Mouse (Mus musculus): ENCODE measurements around the gene Tm9sf3.
"Not testable (repeated sequence)": the region's sequence is repeated elsewhere in the genome, so short reads cannot be mapped to it uniquely, and the experiment has no call there.

The Tm9sf3 gene

DNA sequence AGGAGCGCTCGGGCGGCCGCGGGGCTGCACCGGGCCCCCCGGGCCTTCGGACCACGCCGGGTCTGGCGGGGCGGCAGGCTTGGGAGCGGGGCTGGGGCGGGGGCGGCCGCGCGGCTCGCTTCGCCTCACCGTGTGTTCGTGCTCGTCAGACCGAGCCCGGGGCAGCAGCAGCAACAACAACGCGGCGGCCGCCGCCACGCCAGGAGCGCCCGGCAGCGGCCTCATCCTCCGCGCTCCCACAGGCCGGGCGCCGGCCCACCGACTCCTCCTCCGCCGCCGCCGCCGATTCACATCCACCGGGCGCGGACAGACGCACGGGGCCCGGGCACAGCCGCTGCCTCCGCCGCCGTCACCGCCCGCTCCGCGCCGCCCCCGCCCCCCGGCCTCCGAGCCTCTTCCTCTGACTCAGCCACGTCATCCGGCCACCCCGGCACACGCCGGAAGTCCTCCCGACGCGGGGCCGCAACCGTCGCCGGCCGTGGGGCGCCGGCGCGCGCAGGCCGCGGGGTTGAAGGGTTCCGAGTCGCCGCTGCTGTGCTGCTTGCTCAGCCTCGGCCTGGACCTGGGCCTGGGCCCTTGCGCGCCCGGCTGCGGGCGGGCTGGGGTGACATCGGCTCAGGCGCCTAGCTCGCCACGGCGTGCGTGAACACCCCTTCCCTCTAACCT lies at the start of gene Tm9sf3:
Gene Tm9sf3, minus strand, starts transcription at position 368 of the 666 bp plus-strand sequence.
- peak; percentile 90 for DNase-seq (ENCODE audit: low spot score)

DNA sequence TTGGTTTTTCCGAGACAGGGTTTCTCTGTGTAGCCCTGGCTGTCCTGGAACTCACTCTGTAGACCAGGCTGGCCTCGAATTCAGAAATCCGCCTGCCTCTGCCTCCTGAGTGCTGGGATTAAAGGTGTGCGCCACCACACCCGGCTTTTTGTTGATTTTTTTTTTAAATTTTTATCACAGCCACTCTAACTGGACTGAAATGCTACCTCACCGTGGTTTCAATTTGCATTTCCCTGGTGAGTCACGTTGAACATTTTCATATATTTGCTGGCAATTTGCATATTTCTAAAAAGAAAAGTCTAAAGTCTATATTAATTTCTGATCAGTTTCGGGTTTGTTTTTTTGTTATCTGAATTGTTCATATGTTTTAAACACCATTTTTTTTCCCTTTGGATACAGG lies 48.8 kb upstream of the Tm9sf3 start:
- not testable (repeated sequence) for DNase-seq (ENCODE audit: low spot score)

DNA sequence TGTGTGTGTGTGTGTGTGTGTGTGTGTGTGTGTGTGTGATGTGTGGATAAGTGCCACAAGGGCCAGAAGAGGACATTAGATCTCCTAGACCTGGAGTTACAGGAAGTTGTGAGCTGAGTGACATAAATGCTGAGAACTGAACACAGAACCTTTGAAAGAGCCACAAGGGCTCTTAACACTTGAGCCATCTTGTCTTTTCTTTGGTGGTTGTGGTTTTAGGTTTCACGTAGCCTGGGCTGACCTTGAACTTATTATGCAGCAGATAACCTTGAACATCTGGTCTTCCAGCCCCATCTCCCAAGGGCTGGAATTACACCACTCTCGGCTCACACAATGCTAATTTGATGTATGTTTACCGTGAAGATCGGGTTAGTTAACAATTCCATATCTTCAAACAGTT lies 48.2 kb upstream of the Tm9sf3 start:
- DNase-seq (ENCODE audit: low spot score): no peak

DNA sequence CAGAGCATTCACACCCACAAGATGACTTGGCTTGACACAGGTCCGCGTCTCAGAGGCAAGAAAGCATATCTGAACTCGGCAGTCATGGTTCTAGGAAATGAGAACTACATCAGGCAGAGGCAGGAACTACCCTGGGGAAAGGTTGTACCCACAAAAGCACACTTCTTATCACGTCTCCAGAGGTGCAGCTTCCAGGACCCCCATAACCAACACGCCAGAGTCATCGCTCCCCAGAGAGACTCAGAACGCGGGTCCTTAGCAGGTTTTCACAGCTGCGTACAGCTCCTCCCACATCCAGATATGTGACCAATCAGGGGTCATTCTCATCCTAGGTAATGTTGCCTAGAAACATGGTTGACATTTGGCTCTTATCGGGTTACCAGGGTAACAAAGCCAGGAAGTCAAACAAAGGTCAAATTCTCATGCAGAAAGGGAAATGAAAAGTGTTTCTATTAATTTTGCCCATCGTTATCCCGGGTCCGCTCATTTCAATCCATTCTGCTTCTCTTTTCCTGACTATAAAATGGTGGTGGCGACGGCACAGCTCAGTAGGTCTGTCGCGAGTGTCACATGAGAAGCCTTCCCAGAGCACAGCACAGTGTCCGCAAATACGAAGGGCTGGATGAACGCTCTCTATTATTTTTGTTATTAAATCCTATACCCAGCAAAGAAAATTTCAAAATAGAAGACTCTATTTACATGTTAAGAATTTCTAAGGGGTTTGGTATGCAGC lies 47.3 kb upstream of the Tm9sf3 start:
- peak; percentile 30 for DNase-seq (ENCODE audit: low spot score)

DNA sequence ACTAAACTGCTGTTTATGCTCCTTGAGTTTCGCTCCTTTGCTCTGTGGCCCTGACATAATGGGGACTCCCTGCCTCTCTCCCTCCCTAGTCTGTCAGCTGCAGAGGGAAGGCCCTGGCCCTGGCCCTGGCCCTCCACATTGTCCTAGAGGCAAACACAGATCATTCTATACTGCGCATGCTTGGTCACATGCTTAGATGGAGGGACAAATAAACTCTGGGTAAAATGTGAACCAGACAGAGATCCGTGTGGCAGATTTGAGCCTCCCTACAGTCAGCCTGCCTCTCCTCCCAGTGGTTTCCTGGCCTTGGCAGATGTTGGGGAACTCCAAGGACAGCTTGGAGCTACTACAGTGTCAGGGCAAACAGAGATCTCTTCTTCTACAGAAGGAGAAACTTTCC lies 40.1 kb upstream of the Tm9sf3 start:
- DNase-seq (ENCODE audit: low spot score): no peak

DNA sequence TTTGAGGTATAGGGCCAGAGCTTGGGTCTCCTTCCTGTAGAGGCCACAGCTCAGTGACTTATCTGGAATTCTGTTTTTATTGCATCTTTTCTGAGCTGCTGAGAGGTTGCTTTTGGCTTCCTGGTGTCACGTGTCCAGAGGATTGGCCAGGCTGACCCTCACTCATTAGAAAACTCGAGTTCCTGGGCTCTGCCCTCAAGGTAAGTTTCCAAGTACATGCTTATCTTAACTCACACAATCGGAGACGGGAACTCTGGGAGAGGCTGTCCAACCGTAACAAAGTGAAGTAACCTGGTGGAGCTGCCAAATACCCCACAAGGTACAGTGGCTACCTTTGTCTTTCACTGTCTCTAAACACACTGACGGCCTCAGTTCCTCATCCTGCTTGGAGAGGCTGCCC lies 39.6 kb upstream of the Tm9sf3 start:
- no peak for DNase-seq (ENCODE audit: low spot score)

DNA sequence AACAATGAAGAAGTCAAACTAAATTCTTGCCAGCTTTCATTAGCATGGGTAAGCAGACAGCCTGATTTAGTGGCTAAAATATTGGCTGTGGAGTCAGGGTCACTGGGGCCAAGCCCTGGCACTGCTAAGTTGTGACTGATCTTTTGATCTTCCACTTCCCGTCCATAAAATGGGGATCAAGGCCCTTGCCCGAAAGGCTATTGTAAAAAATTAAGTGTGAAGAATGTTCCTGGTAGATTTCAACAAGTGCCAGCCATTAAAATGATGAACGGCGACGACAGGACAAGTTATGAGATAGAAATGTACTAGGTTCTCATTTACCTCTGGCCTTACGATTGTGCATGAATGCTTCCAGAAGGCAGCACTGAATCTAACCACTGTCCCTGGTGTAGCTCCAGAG lies 38.1 kb upstream of the Tm9sf3 start:
- no peak for DNase-seq (ENCODE audit: low spot score)

DNA sequence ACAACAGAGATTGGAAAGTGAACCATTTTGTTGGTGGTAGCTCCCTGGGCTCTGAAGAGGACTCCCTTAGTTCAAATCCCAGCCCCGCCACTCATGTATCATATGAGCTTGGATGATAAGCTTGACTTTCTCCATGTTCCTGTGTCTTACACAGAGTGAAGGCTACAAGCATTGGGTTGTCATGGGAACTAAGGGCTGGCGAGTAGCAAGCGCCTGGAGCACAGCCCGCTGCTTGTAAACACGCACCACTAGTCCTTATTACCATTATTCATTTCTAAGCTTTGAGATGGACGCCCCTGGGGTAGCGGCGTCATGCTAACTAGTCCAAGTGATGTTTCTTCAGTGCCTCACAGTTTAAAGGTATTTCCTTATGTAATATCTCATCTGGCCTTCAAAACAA lies 35.6 kb upstream of the Tm9sf3 start:
- DNase-seq (ENCODE audit: low spot score): no peak

DNA sequence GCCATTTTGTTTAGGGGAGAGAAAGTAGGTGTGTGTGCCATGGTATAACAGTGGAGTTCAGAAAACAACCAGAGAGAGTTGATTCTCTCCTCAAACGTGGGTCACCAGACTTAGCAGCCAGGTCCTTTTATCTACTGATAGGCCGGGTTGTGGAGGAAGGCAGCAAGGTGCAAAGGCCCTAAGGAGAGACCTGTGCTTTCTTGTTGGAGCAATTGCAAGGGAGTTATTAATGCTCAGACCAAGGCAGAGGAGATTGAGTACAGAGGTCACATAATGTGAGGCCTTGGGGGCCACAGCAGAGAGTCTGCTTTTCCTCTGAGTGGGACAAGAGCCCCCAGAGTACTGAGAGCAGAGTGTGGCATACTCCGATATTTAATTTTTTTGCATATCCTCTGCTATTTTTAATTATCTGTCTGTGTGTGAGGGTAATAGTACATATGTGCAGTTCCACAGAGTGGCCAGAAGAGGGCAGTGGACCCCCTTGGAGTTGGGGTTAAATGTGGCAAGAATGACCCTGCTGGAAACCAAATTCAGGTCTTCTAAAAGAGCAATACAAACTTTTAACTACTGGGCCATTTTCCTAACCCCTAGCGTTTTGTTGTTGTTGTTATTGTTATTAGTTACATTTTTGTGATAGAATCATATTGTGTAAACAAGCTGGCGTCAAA lies 27.3 kb upstream of the Tm9sf3 start:
- DNase-seq (ENCODE audit: low spot score): no peak

DNA sequence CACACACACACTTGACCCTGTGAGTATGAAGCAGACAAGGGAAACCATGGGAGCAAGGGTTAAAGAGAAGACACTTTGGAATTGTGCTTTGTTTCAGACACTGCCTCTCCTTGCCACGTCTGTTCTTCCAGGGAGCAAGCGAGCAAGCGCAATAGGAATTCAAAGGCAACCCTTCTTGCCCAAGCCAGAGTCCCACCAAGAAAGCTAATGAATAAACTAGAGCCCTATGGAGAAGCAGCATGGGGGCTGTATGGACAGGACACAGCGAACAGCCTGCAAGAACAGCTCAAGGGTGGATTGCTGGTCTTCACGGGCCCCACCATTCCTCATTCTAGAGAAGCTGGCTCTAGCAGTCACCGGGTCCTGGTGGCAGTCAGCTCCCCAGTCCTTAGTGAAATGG lies 24.8 kb upstream of the Tm9sf3 start:
- no peak for DNase-seq (ENCODE audit: low spot score)

DNA sequence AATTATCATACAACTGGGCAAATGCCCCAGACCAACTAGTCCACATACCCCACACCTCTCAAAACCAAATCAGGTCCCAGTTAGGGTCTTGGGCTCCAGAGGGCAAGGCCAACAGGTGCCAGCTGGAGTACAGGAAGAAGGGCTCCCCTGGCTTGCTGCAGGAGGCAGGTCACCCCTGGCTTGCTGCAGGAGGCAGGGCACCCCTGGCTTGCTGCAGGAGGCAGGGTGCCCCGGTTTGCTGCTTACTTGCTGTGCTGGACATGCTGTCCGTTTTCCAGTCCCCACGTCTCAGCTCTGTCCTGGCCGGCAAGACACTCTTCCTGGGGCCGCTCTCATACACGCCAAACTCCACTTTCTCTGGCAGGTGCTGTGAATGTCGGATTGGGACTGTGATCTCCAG lies 23.4 kb upstream of the Tm9sf3 start:
- DNase-seq (ENCODE audit: low spot score): no peak

DNA sequence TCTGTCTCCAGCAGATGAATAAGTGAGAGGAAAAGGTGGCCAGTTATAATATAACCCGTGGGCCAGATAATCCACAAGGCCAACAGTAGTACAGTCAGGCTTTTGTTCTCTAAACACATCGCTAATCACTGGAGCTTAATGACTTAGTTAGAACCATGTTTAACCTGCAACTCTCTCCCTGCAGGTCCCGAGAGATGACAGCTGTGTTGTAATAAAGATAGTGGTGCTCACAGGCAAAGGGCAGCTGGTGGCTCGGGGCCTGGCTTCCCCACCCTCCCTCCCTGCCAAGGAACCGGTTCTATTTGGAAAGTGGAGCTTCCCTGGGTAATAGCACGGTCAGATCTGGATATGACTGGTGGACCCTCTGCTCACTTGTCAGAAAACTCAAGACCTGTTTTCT lies 20.7 kb upstream of the Tm9sf3 start:
- DNase-seq (ENCODE audit: low spot score): no peak

DNA sequence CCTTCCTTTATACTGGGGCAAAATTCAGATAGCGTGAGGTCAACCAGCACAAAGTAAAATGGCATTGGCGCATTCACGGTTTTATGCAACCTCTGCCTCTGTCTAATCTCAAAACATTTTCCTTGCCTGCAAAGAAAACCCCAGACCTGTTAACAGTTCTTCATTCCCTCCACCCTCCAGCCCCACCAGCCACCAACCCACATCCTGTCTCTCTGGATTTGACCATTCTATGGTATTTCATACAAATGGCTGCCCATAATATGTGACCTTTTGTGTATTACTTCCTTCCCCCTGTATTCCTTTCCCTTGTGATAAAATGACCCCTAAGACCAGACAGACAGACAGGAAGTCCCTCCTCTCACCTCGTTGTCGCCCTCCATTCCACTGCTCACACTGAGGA lies 18.9 kb upstream of the Tm9sf3 start:
- no peak for DNase-seq (ENCODE audit: low spot score)

DNA sequence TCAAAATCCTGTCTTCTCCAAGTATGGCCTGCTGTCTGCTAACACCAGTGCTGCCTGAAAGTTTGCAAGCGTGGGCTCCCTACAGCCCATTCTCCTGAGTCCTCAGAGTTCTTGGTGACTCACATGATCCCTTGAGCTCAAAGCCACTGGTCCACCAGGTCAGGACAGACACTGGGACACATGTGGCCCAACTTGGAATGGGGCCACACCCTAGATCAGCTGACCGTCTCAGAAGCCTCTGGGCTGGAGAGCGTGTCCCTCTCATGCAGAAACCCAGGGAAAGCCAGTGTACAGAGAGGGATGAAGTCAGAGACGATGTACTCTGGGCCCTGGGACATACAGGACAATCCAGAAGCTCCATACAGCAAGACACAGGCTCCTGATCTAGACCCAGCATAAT lies 18.4 kb upstream of the Tm9sf3 start:
- DNase-seq (ENCODE audit: low spot score): no peak

DNA sequence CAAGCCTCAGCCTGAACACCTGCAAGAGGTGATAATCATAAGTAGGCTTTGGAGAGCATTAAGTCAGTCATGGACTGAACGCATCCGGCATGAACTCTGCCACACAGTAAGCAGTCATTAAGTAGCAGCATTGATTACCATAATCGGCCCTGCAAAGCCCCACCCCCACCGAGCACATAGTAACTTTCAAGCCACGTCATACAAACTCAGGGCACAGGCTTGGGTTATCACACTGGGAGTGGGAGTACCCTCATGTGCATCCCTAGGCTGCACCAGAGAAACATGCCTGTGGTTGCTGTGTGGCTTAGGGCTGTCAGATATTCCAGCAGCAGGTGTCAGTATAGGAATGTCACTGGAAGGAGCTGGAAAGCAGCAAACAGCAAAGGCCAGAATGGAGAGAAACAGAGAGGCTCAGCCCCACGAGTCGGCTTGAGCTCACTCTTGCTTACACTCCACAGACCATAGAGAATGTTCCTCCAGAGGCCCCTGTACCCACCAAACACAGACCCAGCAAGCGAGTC lies 16.0 kb upstream of the Tm9sf3 start:
- DNase-seq (ENCODE audit: low spot score): no peak

DNA sequence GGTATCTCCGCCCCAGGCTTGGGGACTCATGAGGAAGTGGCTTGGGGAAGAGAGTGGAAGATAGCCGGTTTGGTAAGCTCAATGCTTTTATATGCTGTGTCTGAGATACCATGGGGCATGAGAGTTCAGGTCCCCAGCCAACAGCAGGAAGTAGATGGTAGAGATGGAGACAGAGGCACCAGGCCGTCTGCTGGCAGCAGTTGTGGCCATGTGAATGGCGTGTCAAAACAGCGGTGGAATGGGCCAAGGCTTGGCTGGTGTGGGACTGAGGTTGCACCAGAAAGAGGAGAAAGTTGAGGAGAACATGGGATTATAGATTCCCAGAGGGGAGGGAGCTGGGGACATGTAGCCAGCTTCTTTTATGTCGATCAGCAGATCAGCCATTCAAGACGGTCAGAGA lies 14.8 kb upstream of the Tm9sf3 start:
- no peak for DNase-seq (ENCODE audit: low spot score)

DNA sequence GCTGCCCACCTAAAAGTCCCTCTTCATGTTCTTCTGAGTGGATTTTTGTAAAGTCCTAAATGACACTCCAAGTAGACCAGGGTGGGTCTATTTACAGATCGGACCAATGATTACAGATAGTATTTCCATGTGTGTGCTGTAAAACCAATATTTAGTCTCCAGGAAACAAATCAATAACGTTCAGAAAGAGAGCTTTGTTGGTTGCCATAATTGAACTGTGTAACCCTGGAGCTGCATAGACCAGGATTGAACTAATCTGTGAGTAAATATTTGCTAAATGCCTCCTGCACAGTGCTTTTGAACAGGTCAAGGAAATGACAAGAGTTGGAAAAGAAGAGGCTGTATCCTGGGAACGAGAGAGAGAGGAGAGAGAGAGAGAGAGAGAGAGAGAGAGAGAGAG lies 11.8 kb upstream of the Tm9sf3 start:
- no peak for DNase-seq (ENCODE audit: low spot score)

DNA sequence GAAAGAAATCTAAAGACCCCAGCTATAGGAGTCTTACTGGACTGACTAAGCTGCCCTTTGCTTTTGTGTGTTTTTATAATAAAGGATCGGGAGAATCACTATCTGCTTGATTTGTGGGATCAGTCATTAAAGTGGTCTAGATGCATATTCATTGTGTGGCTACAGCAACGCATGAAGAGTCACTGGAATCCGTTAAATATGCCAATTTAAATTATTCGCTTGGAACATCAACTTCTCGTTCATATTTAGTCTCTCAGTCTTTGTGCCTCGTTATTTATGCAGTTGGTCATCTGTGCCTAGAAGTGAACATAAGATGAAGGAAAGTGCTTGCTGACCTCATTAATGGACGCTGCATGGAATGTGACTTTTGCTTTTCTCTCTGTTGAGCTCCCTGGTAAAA lies 7.1 kb upstream of the Tm9sf3 start:
- no peak for DNase-seq (ENCODE audit: low spot score)

DNA sequence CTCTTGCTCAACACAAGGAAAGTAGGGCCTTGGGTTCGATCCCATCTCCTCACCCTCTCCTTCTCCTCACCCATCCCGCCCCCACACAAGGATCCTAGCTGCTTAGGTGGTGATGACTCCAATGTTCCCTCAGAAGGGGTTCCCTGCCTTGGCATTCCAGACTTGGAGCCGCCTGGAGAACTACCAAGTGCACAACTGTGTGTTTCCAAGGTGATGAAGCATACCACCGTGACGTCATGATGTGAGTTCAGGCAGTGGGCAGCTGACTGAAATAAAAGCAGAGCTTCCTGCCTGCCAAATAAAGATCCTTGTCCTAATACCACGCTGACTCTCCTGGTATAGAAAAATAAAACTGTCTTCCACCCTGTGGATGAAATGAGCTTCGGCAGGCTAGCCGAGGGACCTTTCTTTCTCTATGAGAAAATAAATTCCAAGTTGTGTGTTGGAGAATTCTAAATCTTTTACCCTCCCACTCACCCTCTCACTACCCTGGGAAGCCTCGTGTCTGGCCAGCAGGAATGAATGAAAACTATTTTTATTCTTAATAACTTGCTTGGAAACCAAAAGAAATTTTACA lies 6.4 kb upstream of the Tm9sf3 start:
- no peak for DNase-seq (ENCODE audit: low spot score)

DNA sequence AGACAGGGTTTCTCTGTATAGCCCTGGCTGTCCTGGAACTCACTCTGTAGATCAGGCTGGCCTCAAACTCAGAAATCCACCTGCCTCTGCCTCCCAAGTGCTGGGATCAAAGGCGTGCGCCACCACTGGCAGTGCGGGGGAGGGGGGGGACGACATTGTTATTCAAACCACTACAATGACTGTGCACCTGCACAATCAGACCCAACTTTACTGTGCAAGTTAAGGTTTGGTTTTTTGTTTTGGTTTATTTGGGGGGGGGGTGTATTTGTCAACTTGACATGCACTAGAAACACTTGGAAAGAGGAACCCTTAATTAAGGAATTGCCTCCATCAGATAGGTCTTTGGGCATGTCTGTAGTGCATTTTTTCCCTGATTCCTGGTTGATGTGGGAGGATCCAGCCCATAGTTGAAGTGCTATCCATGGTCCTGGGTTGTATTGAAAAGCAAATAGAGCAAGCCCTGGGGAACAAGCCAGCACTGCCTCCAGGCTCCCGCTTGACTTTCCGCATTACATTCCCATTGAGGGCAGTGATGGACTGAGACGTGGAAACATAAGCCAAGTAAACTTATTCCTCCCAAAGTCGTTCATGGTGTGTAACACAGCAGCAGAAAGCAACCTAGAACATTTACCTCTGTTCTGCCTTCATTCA lies 2.6 kb upstream of the Tm9sf3 start:
- DNase-seq (ENCODE audit: low spot score): no peak

DNA sequence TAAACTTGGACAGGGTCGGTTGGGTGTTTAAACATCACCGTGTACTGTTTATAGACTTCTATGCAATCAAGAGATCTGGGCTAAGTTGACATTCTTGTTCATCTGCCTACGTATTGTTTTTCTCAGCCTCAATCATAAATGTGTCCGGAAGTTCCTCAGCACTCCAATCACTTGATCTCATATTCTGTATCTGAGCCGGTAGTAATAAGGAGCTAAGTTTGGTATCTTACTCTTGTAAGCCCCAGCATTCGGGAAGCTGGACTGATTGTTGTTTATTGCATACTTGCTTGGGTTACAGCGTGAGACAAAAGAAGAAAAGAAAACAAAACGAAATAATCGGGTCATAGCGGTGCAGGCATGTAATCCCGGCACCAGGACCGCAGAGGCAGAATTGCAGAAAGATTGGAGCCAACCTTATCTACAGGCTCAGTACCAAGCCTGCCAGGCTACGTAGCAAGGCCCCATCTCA lies 568 bp upstream of the Tm9sf3 start:
- no peak for DNase-seq (ENCODE audit: low spot score)
